In the genomic region with DNA sequence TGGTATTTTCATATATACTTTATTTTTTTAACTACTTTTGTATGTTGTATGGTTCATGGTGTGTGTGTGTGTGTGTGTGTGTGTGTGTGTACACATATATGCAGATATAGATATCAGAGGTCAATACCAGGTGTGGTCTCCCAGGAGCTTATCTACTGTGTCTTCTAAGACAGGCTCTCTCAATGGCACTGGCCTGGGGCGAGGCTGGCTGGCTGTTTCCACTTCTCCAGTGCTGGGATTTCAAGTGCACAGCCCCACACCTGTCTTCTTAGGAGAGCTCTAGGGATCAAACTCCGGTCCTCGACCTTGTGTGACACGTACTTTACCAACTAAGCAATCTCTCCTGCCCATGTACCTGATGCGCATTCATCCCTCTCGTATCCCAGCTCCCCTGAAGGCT, we compare ENCODE assay signal across 12 mouse cellular contexts. TPM values are rescaled to one million over a fixed set of nuclear protein-coding genes. Genes with fewer than 3 reads are reported as not detected.
A peak's percentile ranks its signal among the peaks of the same experiment; 100 is the strongest.
DNase-seq lines count a peak whose midpoint lies in the region; ATAC-seq and TF ChIP-seq lines count a peak whose summit lies in the region.
"Had no signal": no experiment of that assay in that cellular context is flagged by ENCODE, and none has a peak within 500 bp of the region (broad histone marks: within the 10 kb centered on the region; RNA-seq: fewer than 3 reads in every experiment).

No protein-coding gene starts in this region.

- no peaks in the 10 kb centered on the region for H3K9me3 ChIP-seq in heart, embryonic 11.5 days (replicated peaks; ENCODE audit: control insufficient read depth, low read length)
- H3K9me3 ChIP-seq in lung, embryonic 14.5 days (ENCODE audit: low read depth, low read length), result no peaks in the 10 kb centered on the region
- H3K9me3 ChIP-seq in liver, embryonic 12.5 days (replicated peaks), result no peaks in the 10 kb centered on the region
- no peaks in the 10 kb centered on the region for H3K9me3 ChIP-seq in stomach, embryonic 16.5 days (replicated peaks; ENCODE audit: control insufficient read depth, low read length)
- no peaks in the 10 kb centered on the region for H3K9me3 ChIP-seq in midbrain, embryonic 14.5 days (ENCODE audit: control insufficient read depth, low read length)
- H3K9me3 ChIP-seq: forebrain, embryonic 13.5 days; G1E had no signal

- 66% methylated on average over 6 of the region's 6 CpGs for WGBS in heart, embryonic 11.5 days (ENCODE audit: insufficient replicate concordance)
- 73% methylated on average over 6 of the region's 6 CpGs for WGBS in lung, embryonic 14.5 days
- WGBS in liver, embryonic 12.5 days (ENCODE audit: insufficient replicate concordance), result 57% methylated on average over 6 of the region's 6 CpGs
- 66% methylated on average over 6 of the region's 6 CpGs for WGBS in stomach, embryonic 16.5 days
- 92% methylated on average over 6 of the region's 6 CpGs for WGBS in midbrain, embryonic 14.5 days

- ATAC-seq in heart, embryonic 11.5 days (replicated peaks; ENCODE audit: insufficient number of reproducible peaks, low FRiP score, low TSS enrichment), result no peak
- no peak for ATAC-seq in lung, embryonic 14.5 days (ENCODE audit: insufficient read depth)
- peak; percentile 70 for ATAC-seq in liver, embryonic 12.5 days
- peak; percentile 71; the same call in 1 of the 2 replicates for ATAC-seq in stomach, embryonic 16.5 days (ENCODE audit: insufficient read depth, low FRiP score)
- no peak for ATAC-seq in midbrain, embryonic 14.5 days (ENCODE audit: low FRiP score, low TSS enrichment)
- ATAC-seq: forebrain, embryonic 13.5 days had no signal

- intact Hi-C loops in heart, postnatal 25 days (cut with DNase I), result no loop called here

- H3K9ac ChIP-seq in heart, embryonic 11.5 days (ENCODE audit: low read depth, low read length), result no peak overlapping the region
- H3K9ac ChIP-seq in lung, embryonic 14.5 days, result no peak overlapping the region
- H3K9ac ChIP-seq in liver, embryonic 12.5 days, result no peak overlapping the region
- no peak overlapping the region; the same call in 1 of the 2 replicates for H3K9ac ChIP-seq in stomach, embryonic 16.5 days (ENCODE audit: low read length)
- no peak overlapping the region for H3K9ac ChIP-seq in midbrain, embryonic 14.5 days (replicated peaks; ENCODE audit: low read length)

- DNase-seq in heart, postnatal 25 days (ENCODE audit: low spot score), result no peak
- DNase-seq in lung, embryonic 14.5 days, result no peak
- no peak for DNase-seq in lung, postnatal 10 days
- DNase-seq in cerebellum, adult 11 months, result no peak
- DNase-seq in midbrain, embryonic 14.5 days, result no peak
- DNase-seq: cerebellum, adult 8-10 months; thymus, adult 18-20 months had no signal

- H3K36me3 ChIP-seq in heart, embryonic 11.5 days (ENCODE audit: control insufficient read depth, insufficient read depth, low read length), result no peaks in the 10 kb centered on the region
- H3K36me3 ChIP-seq in lung, embryonic 14.5 days (ENCODE audit: insufficient read depth), result 0 out of 2 replicates have a peak, but pooled peaks cover 11% of the 10 kb centered on the region
- no peaks in the 10 kb centered on the region for H3K36me3 ChIP-seq in liver, embryonic 12.5 days
- no peaks in the 10 kb centered on the region for H3K36me3 ChIP-seq in stomach, embryonic 16.5 days (ENCODE audit: control insufficient read depth, insufficient read depth, low read length)
- no peaks in the 10 kb centered on the region for H3K36me3 ChIP-seq in midbrain, embryonic 14.5 days (ENCODE audit: control insufficient read depth, insufficient read depth, low read length)
- H3K36me3 ChIP-seq: G1E had no signal

- no peak overlapping the region for H3K4me3 ChIP-seq in heart, embryonic 11.5 days (ENCODE audit: low read depth, low read length)
- no peak overlapping the region for H3K4me3 ChIP-seq in lung, embryonic 14.5 days (ENCODE audit: low read depth, low read length)
- no peak overlapping the region for H3K4me3 ChIP-seq in liver, embryonic 12.5 days
- H3K4me3 ChIP-seq in stomach, embryonic 16.5 days (replicated peaks; ENCODE audit: low read length), result no peak overlapping the region
- H3K4me3 ChIP-seq in midbrain, embryonic 14.5 days (replicated peaks; ENCODE audit: low read depth, low read length), result no peak overlapping the region
- H3K4me3 ChIP-seq: forebrain, embryonic 13.5 days had no signal

- H3K27me3 ChIP-seq in heart, embryonic 11.5 days (ENCODE audit: control insufficient read depth, insufficient read depth, low read length), result no peaks in the 10 kb centered on the region
- H3K27me3 ChIP-seq in lung, embryonic 14.5 days (ENCODE audit: insufficient read depth, low read length), result no peaks in the 10 kb centered on the region
- H3K27me3 ChIP-seq in liver, embryonic 12.5 days (replicated peaks), result no peaks in the 10 kb centered on the region
- no peaks in the 10 kb centered on the region for H3K27me3 ChIP-seq in stomach, embryonic 16.5 days (ENCODE audit: control insufficient read depth, insufficient read depth, low read length)
- H3K27me3 ChIP-seq in midbrain, embryonic 14.5 days (ENCODE audit: control insufficient read depth, insufficient read depth, low read length), result no peaks in the 10 kb centered on the region
- H3K27me3 ChIP-seq: forebrain, embryonic 13.5 days had no signal

- H3K4me1 ChIP-seq in heart, embryonic 11.5 days (ENCODE audit: control insufficient read depth, insufficient read depth, low read length), result peaks cover 44% of the 10 kb centered on the region
- peaks cover 19% of the 10 kb centered on the region; the same call in 1 of the 2 replicates for H3K4me1 ChIP-seq in lung, embryonic 14.5 days (ENCODE audit: insufficient read depth)
- H3K4me1 ChIP-seq in liver, embryonic 12.5 days, result peaks cover 56% of the 10 kb centered on the region
- H3K4me1 ChIP-seq in stomach, embryonic 16.5 days (ENCODE audit: control insufficient read depth, insufficient read depth, low read length), result peaks cover 48% of the 10 kb centered on the region
- 0 out of 2 replicates have a peak, but pooled peaks cover 6% of the 10 kb centered on the region for H3K4me1 ChIP-seq in midbrain, embryonic 14.5 days (ENCODE audit: control insufficient read depth, insufficient read depth, low read length)

- H3K27ac ChIP-seq in heart, embryonic 11.5 days (ENCODE audit: low read depth, low read length), result peak overlapping the region; percentile 83
- H3K27ac ChIP-seq in lung, embryonic 14.5 days (ENCODE audit: low read depth), result peak overlapping the region; percentile 10; the same call in 1 of the 2 replicates
- peak overlapping the region; percentile 77; the same call in 1 of the 2 replicates for H3K27ac ChIP-seq in liver, embryonic 12.5 days
- peak overlapping the region; percentile 82 for H3K27ac ChIP-seq in stomach, embryonic 16.5 days (ENCODE audit: low read length)
- H3K27ac ChIP-seq in midbrain, embryonic 14.5 days (replicated peaks; ENCODE audit: low read depth, low read length), result no peak overlapping the region

- no peak overlapping the region for H3K4me2 ChIP-seq in heart, embryonic 11.5 days
- H3K4me2 ChIP-seq in lung, embryonic 14.5 days, result no peak overlapping the region
- peak overlapping the region; percentile 39 for H3K4me2 ChIP-seq in liver, embryonic 12.5 days
- no peak overlapping the region for H3K4me2 ChIP-seq in stomach, embryonic 16.5 days (ENCODE audit: low read depth, low read length)
- no peak overlapping the region for H3K4me2 ChIP-seq in midbrain, embryonic 14.5 days (ENCODE audit: low read length)
- H3K4me2 ChIP-seq: forebrain, embryonic 13.5 days had no signal

- no peak for TF ChIP-seq CTCF in lung, embryonic 14.5 days (IDR thresholded peaks at IDR 0.05; ENCODE audit: low read depth)

RNA-seq across cellular contexts. Expression of a gene that starts 30.7 kb away (rescaled TPM):
- polyA plus RNA-seq in heart, embryonic 11.5 days (2014; fragmentation: Nextera tagmentation; extraction: Ambion mirVana), result 9.7 and 11.4 TPM in 2 replicates
- total RNA-seq in heart, postnatal 25 days (2021), result 10 to 100 TPM; 14.0 to 14.5 TPM
- polyA plus RNA-seq in lung, embryonic 14.5 days (2014; fragmentation: Nextera tagmentation; extraction: Ambion mirVana), result 16.1 and 16.4 TPM in 2 replicates
- polyA plus RNA-seq in liver, embryonic 12.5 days (2016; fragmentation: Nextera tagmentation; extraction: Ambion mirVana), result 5.8 and 7.2 TPM in 2 replicates
- 14.6 and 15.1 TPM in 2 replicates for polyA plus RNA-seq in stomach, embryonic 16.5 days (2015; fragmentation: Nextera tagmentation; extraction: Ambion mirVana)
- polyA plus RNA-seq in midbrain, embryonic 14.5 days (2014; fragmentation: Nextera tagmentation; extraction: Ambion mirVana), result 4.9 and 7.7 TPM in 2 replicates

Comparison
In these comparisons a context has a peak if more than half of its experiments do, and no peak if none do; other contexts are left out.
1. ATAC-seq: peak in liver, embryonic 12.5 days (single experiment) and stomach, embryonic 16.5 days (single experiment); none in heart, embryonic 11.5 days (single experiment), lung, embryonic 14.5 days (single experiment) and midbrain, embryonic 14.5 days (single experiment).